Mouse (Mus musculus) liver, embryonic 14.5 days (tissue): ENCODE data around the gene 4930539E08Rik. TPM values are rescaled to one million over a fixed set of nuclear protein-coding genes. Genes with fewer than 3 reads are reported as not detected.

ENCODE experiments used
- ATAC-seq: fragments of 200-750 bp; cut with Nextera tagmentation; 2 replicates; pipeline ENCODE4 v1.8.0; 2017; ENCODE audit warnings: moderate number of reproducible peaks, mild to moderate bottlenecking, moderate library complexity; ENCODE audit not compliant: insufficient read depth
- DNase-seq, 3 experiments: peaks; one replicate each; pipeline ENCODE4 v3.0.0-alpha.2; 2012 to 2013; ENCODE audit warnings: low read depth in 3 of 3, low spot score in 3 of 3
- H3K27ac ChIP-seq: fragments of 300-500 bp; sonication (generic); 2 replicates; pipeline ENCODE4 v1.5.1; 2014; ENCODE audit warnings: moderate library complexity, mild to moderate bottlenecking, control low read depth, inconsistent platforms
- H3K27me3 ChIP-seq: fragments of 300-500 bp; sonication (generic); 2 replicates; pipeline ENCODE4 v1.6.1; 2014; ENCODE audit warnings: mild to moderate bottlenecking, low read length, moderate library complexity; ENCODE audit not compliant: control insufficient read depth, insufficient read depth
- H3K36me3 ChIP-seq: fragments of 300-500 bp; sonication (generic); replicated peaks from 2 replicates; pipeline ENCODE4 v1.6.1; 2014; ENCODE audit warnings: low read depth; ENCODE audit not compliant: control insufficient read depth, insufficient read depth
- H3K4me1 ChIP-seq, 2 experiments: fragments of 200-500 bp in 1 of 2; fragments of 300-500 bp in 1 of 2; sonication (generic) in 1 of 2; replicated peaks; 2 replicates each; pipeline ENCODE4 v1.6.1; 2012 to 2014; ENCODE audit warnings: antibody characterized with exemption in 1 of 2, inconsistent platforms in 1 of 2, low read length in 1 of 2; ENCODE audit not compliant: control insufficient read depth in 2 of 2, insufficient read depth in 2 of 2
- H3K4me2 ChIP-seq: fragments of 300-500 bp; sonication (generic); 2 replicates; pipeline ENCODE4 v1.6.1; 2014; ENCODE audit warnings: low read depth, mild to moderate bottlenecking, control low read depth, moderate library complexity
- H3K4me3 ChIP-seq, 2 experiments: fragments of 200-500 bp in 1 of 2; fragments of 300-500 bp in 1 of 2; sonication (generic) in 1 of 2; 2 replicates each; pipeline ENCODE4 v1.5.1; 2012 to 2014; ENCODE audit warnings: low read depth in 2 of 2, low read length in 2 of 2, mild to moderate bottlenecking in 2 of 2, control low read depth in 1 of 2, inconsistent platforms in 1 of 2, moderate library complexity in 1 of 2; ENCODE audit not compliant: insufficient read depth in 1 of 2
- H3K9ac ChIP-seq: fragments of 300-500 bp; sonication (generic); replicated peaks from 2 replicates; pipeline ENCODE4 v1.6.1; 2014; ENCODE audit warnings: mild to moderate bottlenecking, control low read depth, moderate library complexity
- H3K9me3 ChIP-seq: fragments of 300-500 bp; sonication (generic); 2 replicates; pipeline ENCODE4 v1.6.1; 2016; ENCODE audit warnings: low read length, mixed read lengths; ENCODE audit not compliant: control insufficient read depth
- CTCF ChIP-seq: IDR thresholded peaks from 2 replicates; pipeline ENCODE4 v1.5.1; 2016; ENCODE audit warnings: antibody characterized with exemption, low read depth, control low read depth
- EP300 ChIP-seq: IDR thresholded peaks from 2 replicates; pipeline ENCODE4 v1.6.1; 2016; ENCODE audit warnings: antibody characterized with exemption, low read depth
- WGBS: fragments of 180-500 bp; shearing (Covaris S2); extraction: QIAGEN DNeasy Blood & Tissue Kit; methylation state at CpG from one replicate; pipeline ENCODE4 v1.1.7; 2014; ENCODE audit not compliant: insufficient replicate concordance; 5-methylcytosine and 5-hydroxymethylcytosine counted together
- polyA plus RNA-seq, 2 experiments: library from polyadenylated mRNA; depleted of rRNA in 1 of 2; stranded (reverse) in 1 of 2; unstranded in 1 of 2; fragments of >200 nt; fragmentation: Nextera tagmentation in 1 of 2; extraction: Ambion mirVana in 1 of 2; gene quantifications; 2 replicates each; pipeline versions ENCODE4 v1.2.1 to v1.2.3; 2012 to 2014

4930539E08Rik gene
- polyA plus RNA-seq, 2 experiments = 0.03 to 0.06 TPM

- H3K9ac ChIP-seq = no peak overlapping the region
- H3K4me2 ChIP-seq = no peak overlapping the region
- TF ChIP-seq CTCF (peak; percentile 95), EP300 (no peak)
- no peaks in the 10 kb centered on the region; a peak in 1 of 4 replicates for H3K4me1 ChIP-seq
- ATAC-seq = no peak
- H3K36me3 ChIP-seq = no peaks in the 10 kb centered on the region
- H3K9me3 ChIP-seq = no peaks in the 10 kb centered on the region
- H3K27me3 ChIP-seq = peaks cover 6% of the 10 kb centered on the region
- 27% methylated on average over 23 of the region's 23 CpGs for WGBS
- peak in 2 of 3 experiments; percentile 28 to 44 for DNase-seq
- H3K27ac ChIP-seq = no peak overlapping the region
- H3K4me3 ChIP-seq = no peak overlapping the region
Observed at GRCm38 (mm10) chr17:28904546-28905376, 10.4 kb downstream of the 4930539E08Rik start.

- TF ChIP-seq EP300 (no peak), CTCF (peak; percentile 64)
- no peak for ATAC-seq
- no peaks in the 10 kb centered on the region for H3K9me3 ChIP-seq
- no peak for DNase-seq
- H3K4me3 ChIP-seq = no peak overlapping the region
- H3K27me3 ChIP-seq = no peaks in the 10 kb centered on the region
- no peak overlapping the region for H3K27ac ChIP-seq
- no peak overlapping the region for H3K4me2 ChIP-seq
- H3K4me1 ChIP-seq = no peaks in the 10 kb centered on the region; a peak in 1 of 4 replicates
- 45% methylated on average over 4 of the region's 4 CpGs for WGBS
- no peak overlapping the region for H3K9ac ChIP-seq
- H3K36me3 ChIP-seq = no peaks in the 10 kb centered on the region
Observed at GRCm38 (mm10) chr17:28901559-28901958, 13.6 kb downstream of the 4930539E08Rik start.

GRCm38 (mm10) chr17:28899427-28899826, 15.7 kb downstream of the 4930539E08Rik start:
- no peak for DNase-seq
- 56% methylated on average over 19 of the region's 19 CpGs for WGBS

GRCm38 (mm10) chr17:28898249-28898648, 16.9 kb downstream of the 4930539E08Rik start:
- H3K4me2 ChIP-seq = no peak overlapping the region
- WGBS = 60% methylated on average over 5 of the region's 5 CpGs

More at GRCm38 (mm10) chr17:28899427-28899826, 15.7 kb downstream of the 4930539E08Rik start:
- H3K9me3 ChIP-seq = no peaks in the 10 kb centered on the region
- H3K4me2 ChIP-seq = no peak overlapping the region
- no peak overlapping the region for H3K27ac ChIP-seq
- no peaks in the 10 kb centered on the region; a peak in 1 of 4 replicates for H3K4me1 ChIP-seq
- H3K36me3 ChIP-seq = no peaks in the 10 kb centered on the region
- no peaks in the 10 kb centered on the region for H3K27me3 ChIP-seq
- no peak for ATAC-seq
- no peak overlapping the region for H3K9ac ChIP-seq
- no peak overlapping the region for H3K4me3 ChIP-seq
- no peak for TF ChIP-seq EP300
- TF ChIP-seq CTCF = no peak

GRCm38 (mm10) chr17:28897817-28898216, 17.3 kb downstream of the 4930539E08Rik start:
- no peaks in the 10 kb centered on the region for H3K27me3 ChIP-seq
- no peak overlapping the region for H3K4me2 ChIP-seq
- DNase-seq (no peak), ATAC-seq (no peak)
- no peaks in the 10 kb centered on the region for H3K36me3 ChIP-seq
- H3K4me1 ChIP-seq = peaks cover 0 to 2% of the 10 kb centered on the region in 2 experiments; a peak in 2 of 4 replicates
- no peak overlapping the region for H3K27ac ChIP-seq
- H3K9me3 ChIP-seq = no peaks in the 10 kb centered on the region
- TF ChIP-seq CTCF (no peak), EP300 (no peak)
- H3K9ac ChIP-seq = no peak overlapping the region
- H3K4me3 ChIP-seq = no peak overlapping the region
- 76% methylated on average over 5 of the region's 5 CpGs for whole genome bisulfite sequencing

More at GRCm38 (mm10) chr17:28898249-28898648, 16.9 kb downstream of the 4930539E08Rik start:
- no peaks in the 10 kb centered on the region for H3K36me3 ChIP-seq
- H3K9me3 ChIP-seq = no peaks in the 10 kb centered on the region
- DNase-seq (no peak), ATAC-seq (no peak)
- no peak overlapping the region for H3K9ac ChIP-seq
- no peaks in the 10 kb centered on the region for H3K27me3 ChIP-seq
- H3K4me1 ChIP-seq = peaks cover 0 to 2% of the 10 kb centered on the region in 2 experiments; a peak in 2 of 4 replicates
- no peak overlapping the region for H3K4me3 ChIP-seq
- TF ChIP-seq EP300 (no peak), CTCF (no peak)
- H3K27ac ChIP-seq = no peak overlapping the region
